Mouse (Mus musculus) adrenal gland (tissue): Measurements from ENCODE around the gene Auts2.

ENCODE experiments used
- intact Hi-C: fragments of 180-260 bp; cut with DNase I; formaldehyde crosslinking; loops from one replicate; pipeline ENCODE4 v1.15.1; 2025

Gene Auts2

DNA sequence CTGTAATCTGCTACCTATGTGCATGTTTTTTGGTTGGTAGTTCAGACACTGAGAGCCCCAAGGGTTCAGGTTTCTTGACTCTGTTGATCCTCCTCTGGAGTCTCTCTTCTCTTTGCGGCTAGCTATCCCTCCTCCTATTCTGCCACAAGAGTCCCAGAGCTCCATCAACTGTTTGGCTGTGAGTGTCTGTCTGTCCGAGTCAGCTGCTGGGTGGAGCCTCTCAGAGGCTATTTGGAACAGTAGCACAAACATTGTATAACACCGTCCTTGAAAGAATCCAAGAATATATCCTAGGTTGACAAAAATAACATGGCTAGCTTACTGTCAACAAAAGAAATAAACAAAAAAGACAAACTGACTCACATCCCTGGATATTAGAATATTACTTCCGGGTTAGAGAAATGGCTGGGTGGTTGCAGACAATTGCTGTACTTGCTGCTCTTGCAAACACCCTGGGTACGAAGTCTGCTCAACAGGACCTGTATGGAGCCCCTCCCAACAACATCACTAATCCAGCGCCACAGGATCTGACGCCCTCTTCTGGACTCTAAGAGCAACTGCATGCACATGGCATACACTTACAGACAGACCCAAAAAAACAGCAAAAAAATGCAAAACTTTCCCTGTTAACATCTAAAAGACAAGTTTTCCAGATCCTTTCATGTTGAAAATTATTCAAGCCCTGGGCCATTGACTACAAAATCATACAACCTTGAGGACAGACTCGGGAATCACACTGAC lies 428.4 kb downstream of the Auts2 start:
- intact Hi-C loops, result loop anchor here (10.0 kb wide), 1 partner anchor 580 kb away; no protein-coding TSS in a partner anchor

DNA sequence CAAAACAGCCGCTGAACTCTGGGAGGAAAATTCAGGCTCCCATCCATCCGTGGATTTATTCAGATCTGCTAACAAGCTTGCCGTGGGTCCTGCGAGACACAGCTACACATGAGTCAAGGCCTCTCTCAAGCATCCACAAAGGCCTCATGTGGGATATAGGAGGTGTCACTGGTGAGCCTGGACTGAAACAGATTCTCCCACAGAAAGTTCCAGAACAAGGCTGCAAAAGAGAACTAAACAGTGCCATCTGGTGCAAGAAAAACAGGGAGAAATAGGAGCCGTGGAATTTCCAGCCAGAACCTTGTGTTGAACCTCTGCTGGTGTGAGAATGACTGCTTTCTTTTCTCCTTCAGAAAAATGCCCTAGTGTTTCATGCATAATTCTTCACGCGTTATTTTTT lies 429.7 kb downstream of the Auts2 start:
- intact Hi-C loops, result loop anchor here (10.0 kb wide), 1 partner anchor 579 kb away; no protein-coding TSS in a partner anchor

DNA sequence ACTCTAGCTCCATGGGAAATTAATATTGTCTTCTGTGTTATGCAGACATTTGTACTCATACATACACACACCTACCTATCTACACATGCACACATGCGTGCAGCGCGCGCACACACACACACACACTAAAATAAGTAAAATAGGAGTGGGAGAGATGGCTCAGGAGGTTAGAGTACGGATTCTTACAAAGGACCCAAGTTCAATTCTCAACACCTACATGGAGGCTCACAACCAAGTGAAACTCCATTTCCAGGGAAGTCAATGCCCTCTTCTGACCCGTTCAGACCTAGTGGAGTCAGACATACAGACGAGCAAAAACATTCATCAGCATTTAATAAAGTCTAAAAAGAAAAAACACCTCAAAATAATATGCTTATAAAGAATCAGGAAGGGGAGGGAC lies 430.5 kb downstream of the Auts2 start:
- intact Hi-C loops, result loop anchor here (10.0 kb wide), 1 partner anchor 578 kb away; no protein-coding TSS in a partner anchor

DNA sequence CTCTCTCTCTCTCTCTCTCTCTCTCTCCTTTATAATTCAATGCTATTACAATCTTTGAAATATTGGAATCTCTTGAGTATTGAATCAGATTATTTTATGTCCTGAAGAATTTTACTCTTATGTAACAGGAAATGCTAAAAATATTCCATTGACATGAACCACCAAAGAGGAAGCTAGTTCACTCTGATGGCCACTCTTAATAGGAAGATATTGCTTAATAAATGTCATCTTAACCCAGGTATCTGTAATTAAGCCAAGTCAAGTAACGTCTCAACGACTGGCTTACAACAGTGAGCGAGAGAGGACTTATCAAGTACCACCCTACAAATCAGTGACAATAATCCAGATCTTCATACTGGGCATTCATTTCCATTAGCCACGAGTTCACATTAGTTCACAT lies 440.7 kb downstream of the Auts2 start:
- intact Hi-C loops, result no loop called here

- intact Hi-C loops, result no loop called here
These were observed 444.7 kb downstream of the Auts2 start for GRCm38 (mm10) chr5:132098461-132098860.

DNA sequence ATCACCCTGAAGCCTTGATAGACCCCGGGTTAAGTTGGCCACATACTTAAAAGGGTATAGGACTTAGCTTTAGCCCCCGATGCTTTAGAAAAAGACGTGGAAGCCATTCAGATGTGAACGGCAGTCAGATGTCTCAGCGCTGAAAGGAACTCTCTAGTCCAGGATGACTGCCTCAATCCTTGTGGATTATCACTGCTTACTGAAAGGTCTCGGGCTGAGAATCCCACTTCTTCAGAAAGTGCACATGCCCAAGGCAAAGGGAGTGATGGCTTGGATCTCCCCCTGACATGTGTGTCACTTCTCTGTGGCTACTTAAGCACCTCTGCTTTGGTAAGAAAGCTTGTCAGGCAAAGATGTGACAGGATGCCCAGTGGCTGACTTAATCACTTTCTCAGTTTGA lies 450.4 kb downstream of the Auts2 start:
- intact Hi-C loops, result no loop called here

- intact Hi-C loops, result no loop called here
These were observed 453.5 kb downstream of the Auts2 start for GRCm38 (mm10) chr5:132089496-132090250.

DNA sequence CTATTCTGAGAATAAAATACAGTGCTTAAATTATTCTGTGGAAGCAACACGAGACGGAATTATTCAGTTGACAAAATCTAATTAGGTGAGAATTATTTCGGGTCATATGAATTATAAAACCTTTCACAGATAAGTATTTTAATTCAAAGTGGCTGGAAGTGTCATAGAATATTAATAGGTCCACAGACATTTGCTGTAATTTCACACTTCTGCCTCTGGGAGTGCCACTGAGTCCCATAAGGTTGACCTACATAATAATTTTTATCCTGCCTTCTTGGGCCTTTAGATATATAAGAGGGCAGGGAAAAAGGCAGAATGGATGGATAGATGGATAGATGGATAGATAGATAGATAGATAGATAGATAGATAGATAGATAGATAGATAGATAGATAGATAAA lies 454.6 kb downstream of the Auts2 start:
- intact Hi-C loops, result no loop called here

- intact Hi-C loops, result no loop called here
These were observed 459.3 kb downstream of the Auts2 start for GRCm38 (mm10) chr5:132083753-132084326.

DNA sequence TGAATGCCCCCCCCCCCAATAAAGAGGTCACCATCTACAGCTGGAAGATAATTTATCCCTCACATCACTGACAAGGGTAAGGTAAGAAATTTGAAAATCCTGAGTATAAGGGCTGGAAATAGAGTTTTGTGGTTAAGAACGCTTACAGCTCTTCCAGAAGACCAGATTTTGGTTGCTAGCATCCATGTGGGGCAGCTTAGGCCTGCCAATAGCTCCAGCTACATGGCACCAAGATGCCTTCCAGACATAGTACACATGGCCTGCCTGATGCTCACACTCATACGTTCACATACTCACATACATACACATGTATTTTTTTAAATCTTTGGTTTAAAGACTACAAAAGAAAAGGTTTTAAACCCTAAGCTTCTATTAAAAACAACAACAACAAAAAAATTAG lies 467.2 kb downstream of the Auts2 start:
- intact Hi-C loops, result no loop called here

DNA sequence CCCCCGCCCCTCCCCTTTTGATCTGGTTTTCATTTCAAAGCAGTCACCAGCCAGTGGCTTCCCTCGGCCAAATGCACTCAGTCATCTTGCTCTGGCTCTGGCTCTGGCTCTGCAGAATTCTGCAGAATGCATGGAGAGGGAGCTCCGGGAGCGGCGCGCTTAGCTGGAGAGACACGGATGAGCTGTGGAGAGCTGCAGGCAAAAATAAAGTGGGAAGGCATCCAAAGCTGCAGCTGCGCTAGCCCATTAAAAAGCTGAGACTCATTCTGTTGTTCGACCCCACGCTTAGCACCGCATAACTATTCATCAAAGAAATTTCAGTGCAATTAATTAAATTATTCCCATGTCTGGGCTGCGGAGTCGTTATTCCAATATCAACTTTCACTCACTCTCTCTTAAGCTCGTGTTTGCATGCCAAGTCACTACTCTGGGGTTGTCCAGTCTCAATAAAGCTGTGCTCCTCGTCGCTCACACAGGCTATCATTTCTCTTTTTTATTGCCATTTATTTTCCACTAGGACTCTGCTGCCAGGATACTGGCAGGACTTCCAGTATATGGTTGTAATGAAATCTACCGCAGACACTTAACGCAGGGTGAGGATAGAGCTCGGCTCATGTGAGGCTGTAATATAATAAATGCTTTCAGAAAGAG lies 468.3 kb downstream of the Auts2 start:
- intact Hi-C loops, result no loop called here

DNA sequence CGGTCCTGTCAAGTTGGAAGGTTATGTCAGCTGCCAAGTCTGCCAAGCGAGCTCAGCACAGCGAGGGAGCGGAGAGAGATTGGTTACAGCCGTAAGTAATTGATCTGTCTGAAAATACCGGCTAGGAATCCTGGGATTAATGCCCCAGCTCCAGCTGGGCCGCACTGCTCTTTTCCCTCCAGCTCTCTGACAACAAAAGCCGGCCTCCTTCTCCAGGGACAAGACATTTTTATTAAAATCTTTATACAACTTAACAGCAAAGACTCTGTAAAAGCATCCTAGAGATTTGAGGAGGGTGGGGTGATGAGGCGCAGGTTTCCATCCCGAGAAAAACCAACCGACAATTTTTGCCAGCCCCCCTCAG lies 468.8 kb downstream of the Auts2 start:
- intact Hi-C loops, result no loop called here

GRCm38 (mm10) chr5:132073677-132074359 lies 469.3 kb downstream of the Auts2 start:
- intact Hi-C loops, result no loop called here

GRCm38 (mm10) chr5:132072356-132072755 lies 470.8 kb downstream of the Auts2 start:
- intact Hi-C loops, result no loop called here

GRCm38 (mm10) chr5:132067750-132068739 lies 475.1 kb downstream of the Auts2 start:
- intact Hi-C loops, result no loop called here

DNA sequence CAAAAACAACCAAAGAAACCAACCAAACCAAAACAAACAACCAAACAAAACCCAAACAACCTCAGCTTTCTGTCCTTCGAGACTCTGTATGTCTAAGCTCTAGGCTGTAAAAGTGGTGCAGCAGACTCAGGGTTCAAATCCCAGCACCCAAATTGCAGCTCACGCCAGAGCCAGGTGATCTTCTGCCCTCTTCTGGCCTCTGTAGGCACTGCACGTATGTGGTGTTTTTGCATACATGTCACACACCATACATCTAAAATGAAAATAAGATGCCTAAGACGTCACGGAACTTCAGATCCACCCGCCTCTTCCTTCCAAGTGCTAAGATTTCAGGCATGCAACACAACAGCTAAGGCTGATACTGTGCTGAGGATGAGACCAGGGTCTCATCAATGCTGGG lies 483.0 kb downstream of the Auts2 start:
- intact Hi-C loops, result no loop called here

DNA sequence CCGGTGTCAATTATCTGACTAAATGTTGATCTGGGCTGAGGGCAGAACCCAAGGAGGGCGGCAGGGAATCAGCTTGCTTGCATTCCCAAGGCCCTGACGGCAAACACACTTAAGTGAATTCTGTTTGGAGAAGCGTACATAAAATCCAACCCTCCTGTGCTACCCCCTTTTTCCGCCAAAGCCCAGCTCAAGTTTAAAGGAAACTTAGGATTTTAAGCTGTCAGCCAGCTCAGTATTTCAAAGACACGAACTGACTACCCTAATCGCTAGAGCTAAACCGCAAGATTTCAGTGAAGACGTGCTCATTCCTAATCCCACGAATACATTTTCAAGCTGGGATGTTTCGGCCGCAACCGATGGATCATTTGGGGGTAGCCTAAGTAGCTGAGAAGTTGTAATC lies 490.5 kb downstream of the Auts2 start:
- intact Hi-C loops, result no loop called here

DNA sequence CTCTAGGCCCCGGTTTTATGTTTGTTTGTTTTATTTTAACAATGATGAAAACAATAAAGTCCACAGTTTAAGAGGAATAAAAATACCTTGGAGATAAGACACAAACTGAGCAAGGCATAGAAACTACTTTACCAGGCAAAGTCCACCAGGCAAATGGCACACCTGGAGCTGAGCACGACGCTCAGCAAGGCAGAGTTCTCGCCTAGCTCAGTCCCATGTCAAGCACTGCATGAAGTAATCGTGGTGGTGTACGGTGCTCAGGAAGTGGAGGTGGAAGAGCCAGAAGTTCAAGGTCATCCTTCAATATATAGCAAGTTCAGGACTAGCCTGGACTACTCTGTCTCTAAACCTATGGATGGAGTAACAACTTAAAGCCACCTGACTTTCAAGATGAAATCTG lies 503.6 kb downstream of the Auts2 start:
- intact Hi-C loops, result no loop called here

DNA sequence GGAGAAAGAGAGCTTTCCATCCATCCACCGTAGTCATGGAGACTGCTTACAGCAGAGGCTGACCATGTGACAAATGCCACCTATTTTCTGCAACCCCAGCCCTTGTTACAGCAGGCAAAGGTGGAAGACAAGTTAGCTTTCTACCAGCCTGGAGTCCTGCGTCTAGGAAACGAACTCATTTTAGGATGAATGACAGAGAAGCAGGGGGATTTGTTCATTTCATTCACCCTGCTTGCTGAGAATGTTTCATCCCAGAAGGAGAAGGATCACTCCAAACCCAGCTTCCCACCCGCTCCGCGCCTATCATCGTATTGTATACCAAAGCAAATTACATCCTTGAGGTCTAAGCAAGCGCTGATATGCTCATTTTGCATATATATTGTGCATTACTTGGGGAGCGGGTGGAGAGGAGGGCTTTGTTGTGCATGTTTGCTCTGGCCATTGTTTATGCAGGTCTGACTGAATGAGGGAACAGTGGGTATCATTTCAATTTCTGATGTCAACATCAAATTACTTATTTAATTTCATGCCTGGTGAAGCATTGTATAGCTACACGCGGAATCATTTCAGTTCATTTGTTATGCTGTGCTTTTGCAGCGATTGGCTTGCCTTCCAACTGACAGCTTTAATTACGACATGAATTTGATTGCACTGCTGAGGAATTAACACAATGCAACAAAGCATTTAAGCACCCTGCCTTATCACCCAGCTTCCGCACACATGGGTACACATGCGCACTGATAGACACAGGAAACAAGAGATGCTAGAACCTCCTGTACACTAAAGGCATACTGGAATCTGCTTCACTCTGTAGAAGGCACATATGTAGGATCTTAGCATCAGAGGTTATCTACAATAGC lies 509.4 kb downstream of the Auts2 start:
- intact Hi-C loops, result no loop called here
